Mouse (Mus musculus) ES-Bruce4 (cell line): ENCODE data around the gene Med26. TPM values are rescaled to one million over a fixed set of nuclear protein-coding genes. Genes with fewer than 3 reads are reported as not detected.

Experiments used
- H3K27ac ChIP-seq: 2 replicates; pipeline ENCODE4 v1.5.1; 2012; ENCODE audit warnings: low read length, inconsistent platforms; ENCODE audit not compliant: insufficient read depth
- H3K27me3 ChIP-seq: 2 replicates; pipeline ENCODE4 v1.6.1; 2012; ENCODE audit warnings: mild to moderate bottlenecking, low read length, inconsistent platforms; ENCODE audit not compliant: control insufficient read depth, poor library complexity, insufficient read depth, severe bottlenecking
- H3K36me3 ChIP-seq: 2 replicates; pipeline ENCODE4 v1.6.1; 2012; ENCODE audit warnings: inconsistent platforms, mild to moderate bottlenecking, low read length, moderate library complexity; ENCODE audit not compliant: control insufficient read depth, poor library complexity, insufficient read depth, severe bottlenecking
- H3K4me1 ChIP-seq: one replicate; pipeline ENCODE4 v1.8.1; 2011; ENCODE audit warnings: low read length; ENCODE audit not compliant: control insufficient read depth, insufficient read depth
- H3K4me3 ChIP-seq: 2 replicates; pipeline ENCODE4 v1.5.1; 2011; ENCODE audit warnings: low read depth, mild to moderate bottlenecking, low read length
- H3K9ac ChIP-seq: 2 replicates; pipeline ENCODE4 v1.6.1; 2012; ENCODE audit warnings: low read depth, mild to moderate bottlenecking, inconsistent platforms; ENCODE audit not compliant: poor library complexity, severe bottlenecking
- H3K9me3 ChIP-seq: replicated peaks from 2 replicates; pipeline ENCODE4 v1.6.1; 2012; ENCODE audit warnings: mild to moderate bottlenecking, low read length, inconsistent platforms; ENCODE audit not compliant: control insufficient read depth, poor library complexity, insufficient read depth, severe bottlenecking
- CTCF ChIP-seq: IDR thresholded peaks from one replicate; pipeline ENCODE4 v1.8.1; 2011; ENCODE audit warnings: low read depth, low read length
- EP300 ChIP-seq: IDR thresholded peaks from 2 replicates; pipeline ENCODE4 v1.6.1; 2011; ENCODE audit warnings: low read depth, low read length; ENCODE audit not compliant: insufficient read depth
- POLR2A ChIP-seq: IDR thresholded peaks from one replicate; pipeline ENCODE4 v1.8.1; 2011; ENCODE audit warnings: low read length; ENCODE audit not compliant: insufficient read depth
- polyA plus RNA-seq: library from polyadenylated mRNA; stranded (reverse); fragments of >200 nt; gene quantifications from 2 replicates; pipeline ENCODE4 v1.2.4, GENCODE M21; 2011; ENCODE audit warnings: low read depth; ENCODE audit not compliant: missing spikeins, insufficient read depth, insufficient read length

The Med26 gene
- polyA plus RNA-seq, 1 experiment, result 10.2 TPM

GRCm38 (mm10) chr8:72453904-72454303, 94.2 kb downstream of the Med26 start:
- no peak for TF ChIP-seq CTCF
- TF ChIP-seq POLR2A, result no peak
- TF ChIP-seq EP300, result no peak
- H3K4me3 ChIP-seq, result no peak overlapping the region
- peaks cover 10% of the 10 kb centered on the region for H3K36me3 ChIP-seq

GRCm38 (mm10) chr8:72451516-72451915, 96.6 kb downstream of the Med26 start:
- Histone ChIP-seq H3K9ac (no peak overlapping the region), H3K4me1 (no peaks in the 10 kb centered on the region), H3K4me3 (no peak overlapping the region), H3K27me3 (no peaks in the 10 kb centered on the region), H3K9me3 (0 out of 2 replicates have a peak, but pooled peaks cover 2% of the 10 kb centered on the region), H3K27ac (no peak overlapping the region), H3K36me3 (peaks cover 7% of the 10 kb centered on the region; the same call in 1 of the 2 replicates)
- TF ChIP-seq EP300, result no peak
- TF ChIP-seq CTCF, result no peak
- no peak for TF ChIP-seq POLR2A

More at GRCm38 (mm10) chr8:72453904-72454303, 94.2 kb downstream of the Med26 start:
- no peaks in the 10 kb centered on the region for H3K4me1 ChIP-seq
- H3K9ac ChIP-seq, result no peak overlapping the region
- no peaks in the 10 kb centered on the region for H3K27me3 ChIP-seq
- no peak overlapping the region for H3K27ac ChIP-seq
- H3K9me3 ChIP-seq, result 0 out of 2 replicates have a peak, but pooled peaks cover 2% of the 10 kb centered on the region

DNA sequence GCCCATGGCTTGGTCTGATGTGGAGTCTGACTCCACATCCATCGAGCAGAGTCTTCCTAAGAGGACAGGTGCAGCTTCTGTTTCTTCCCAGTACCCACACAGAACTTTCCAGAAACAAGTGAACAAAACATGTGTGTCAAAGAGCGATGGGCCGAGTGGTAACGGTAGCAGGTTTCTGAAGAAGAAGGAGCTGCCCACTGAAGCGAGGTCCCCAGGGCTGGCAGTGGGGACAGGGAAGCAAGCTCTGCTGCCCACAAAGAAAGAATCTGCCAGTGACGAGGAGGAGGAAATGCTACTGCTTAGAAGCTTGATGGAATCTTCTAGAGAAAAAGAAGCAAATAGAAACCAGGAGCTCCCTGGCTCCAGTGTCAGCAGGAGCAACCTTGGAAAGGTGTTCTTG, 103.0 kb downstream of the Med26 start:
- no peak for TF ChIP-seq CTCF
- H3K36me3 ChIP-seq, result peaks cover 3% of the 10 kb centered on the region; the same call in 1 of the 2 replicates
- H3K4me1 ChIP-seq, result no peaks in the 10 kb centered on the region
- H3K9ac ChIP-seq, result no peak overlapping the region
- no peaks in the 10 kb centered on the region for H3K9me3 ChIP-seq
- no peaks in the 10 kb centered on the region for H3K27me3 ChIP-seq
- H3K27ac ChIP-seq, result no peak overlapping the region
- H3K4me3 ChIP-seq, result no peak overlapping the region

Other genes with a start within 250 kb of the Med26 start
- 2.3 and 4.5 TPM in 2 replicates for gene Gm10282, start 243.0 kb downstream of the Med26 start, polyA plus RNA-seq
- gene Klf2, start 229.2 kb downstream of the Med26 start, polyA plus RNA-seq, result 44.7 and 47.0 TPM in 2 replicates
- 89.5 and 90.9 TPM in 2 replicates for gene Eps15l1, start 126.8 kb downstream of the Med26 start, polyA plus RNA-seq
- gene Calr3, start 104.4 kb downstream of the Med26 start, polyA plus RNA-seq, result 2.9 and 3.3 TPM in 2 replicates
- 5.8 and 6.9 TPM in 2 replicates for gene 1700030K09Rik, start 104.4 kb downstream of the Med26 start, polyA plus RNA-seq
- gene Cherp, start 73.0 kb downstream of the Med26 start, polyA plus RNA-seq, result 106 TPM in 2 replicates
- gene Slc35e1, start 55.7 kb downstream of the Med26 start, polyA plus RNA-seq, result 23.6 and 24.6 TPM in 2 replicates
- gene Smim7, start 22.8 kb upstream of the Med26 start, polyA plus RNA-seq, result 77.7 and 78.7 TPM in 2 replicates
- 12.2 and 14.7 TPM in 2 replicates for gene Tmem38a, start 23.8 kb upstream of the Med26 start, polyA plus RNA-seq
- 0.91 and 0.94 TPM in 2 replicates for gene Nwd1, start 98.4 kb upstream of the Med26 start, polyA plus RNA-seq
- 196 and 208 TPM in 2 replicates for gene Sin3b, start 175.0 kb upstream of the Med26 start, polyA plus RNA-seq
- not detected in 2 replicates for gene F2rl3, start 213.6 kb upstream of the Med26 start, polyA plus RNA-seq